Mouse (Mus musculus) MEL (cell line): ENCODE results near the gene Slc1a7.

ENCODE experiments used
- CTCF ChIP-seq, 3 experiments: IDR thresholded peaks in 2 of 3; conservative IDR thresholded peaks in 1 of 3; 2 replicates each; pipeline ENCODE4 v1.5.1; 2011 to 2012; ENCODE audit warnings: low read length in 3 of 3, low read depth in 2 of 3, mild to moderate bottlenecking in 2 of 3, improper control_type of control experiment in 1 of 3, inconsistent platforms in 1 of 3, mixed read lengths in 1 of 3, moderate library complexity in 1 of 3; ENCODE audit not compliant: control insufficient read depth in 1 of 3, insufficient read depth in 1 of 3, poor library complexity in 1 of 3, severe bottlenecking in 1 of 3
- EP300 ChIP-seq, 2 experiments: IDR thresholded peaks; 2 replicates each; pipeline ENCODE4 v1.6.1; 2011; ENCODE audit warnings: improper control_type of control experiment in 2 of 2, low read length in 2 of 2, low read depth in 1 of 2, mild to moderate bottlenecking in 1 of 2
- HCFC1 ChIP-seq: IDR thresholded peaks from 2 replicates; pipeline ENCODE4 v1.6.1; 2012; ENCODE audit warnings: low read depth, mild to moderate bottlenecking, inconsistent platforms, low read length, improper control_type of control experiment, moderate library complexity
- MAFK ChIP-seq: IDR thresholded peaks from 2 replicates; pipeline ENCODE4 v1.6.1; 2011; ENCODE audit warnings: low read depth, mild to moderate bottlenecking, low read length, improper control_type of control experiment, borderline replicate concordance
- POLR2A ChIP-seq, 2 experiments: IDR thresholded peaks; 2 replicates each; pipeline ENCODE4 v1.6.1; 2011 to 2012; ENCODE audit warnings: low read length in 2 of 2, mild to moderate bottlenecking in 2 of 2, control low read depth in 1 of 2, improper control_type of control experiment in 1 of 2, low read depth in 1 of 2, moderate library complexity in 1 of 2; ENCODE audit not compliant: control insufficient read depth in 1 of 2, insufficient read depth in 1 of 2, poor library complexity in 1 of 2
- SIN3A ChIP-seq: IDR thresholded peaks from 2 replicates; pipeline ENCODE4 v1.6.1; 2012; ENCODE audit warnings: low read length, improper control_type of control experiment, inconsistent platforms
- TBP ChIP-seq: IDR thresholded peaks from 2 replicates; pipeline ENCODE4 v1.8.0; 2011; ENCODE audit warnings: low read depth, low read length, improper control_type of control experiment
- TCF12 ChIP-seq: IDR thresholded peaks from 2 replicates; pipeline ENCODE4 v1.6.1; 2014; ENCODE audit warnings: low read depth, mild to moderate bottlenecking, inconsistent platforms, low read length, improper control_type of control experiment, moderate library complexity
- UBTF ChIP-seq: IDR thresholded peaks from 2 replicates; pipeline ENCODE4 v1.6.1; 2012; ENCODE audit warnings: low read depth, mild to moderate bottlenecking, inconsistent platforms, low read length, improper control_type of control experiment, moderate library complexity, borderline replicate concordance; ENCODE audit not compliant: insufficient read depth
- USF1 ChIP-seq: IDR thresholded peaks from 2 replicates; pipeline ENCODE4 v1.6.1; 2014; ENCODE audit warnings: low read depth, mild to moderate bottlenecking, inconsistent platforms, low read length, improper control_type of control experiment, moderate library complexity

GRCm38 (mm10) chr4:108018961-108019921 is 51.1 kb downstream of the Slc1a7 start:
- no peak for TF ChIP-seq CTCF (IDR thresholded peaks at IDR 0.05 in 2 of 3, conservative IDR thresholded peaks at IDR 0.05 in 1 of 3; ENCODE audit: control insufficient read depth in 1 of 3, insufficient read depth in 1 of 3, low read depth in 2 of 3, low read length in 3 of 3, poor library complexity in 1 of 3, severe bottlenecking in 1 of 3)
- TF ChIP-seq TCF12 = no peak
- no peak for TF ChIP-seq TBP
- no peak for TF ChIP-seq POLR2A (IDR thresholded peaks at IDR 0.05; ENCODE audit: control insufficient read depth in 1 of 2, insufficient read depth in 1 of 2, low read depth in 1 of 2, low read length in 2 of 2, poor library complexity in 1 of 2)
- no peak for TF ChIP-seq HCFC1
- TF ChIP-seq MAFK = no peak
- TF ChIP-seq EP300 (IDR thresholded peaks at IDR 0.05; ENCODE audit: low read depth in 1 of 2, low read length in 2 of 2) = no peak
- TF ChIP-seq SIN3A = no peak
- no peak for TF ChIP-seq USF1
- TF ChIP-seq UBTF = no peak
